Mouse (Mus musculus): ENCODE results near the gene Atp6v0e2. TPM values are rescaled to one million over a fixed set of nuclear protein-coding genes. Genes with fewer than 3 reads are reported as not detected.

Atp6v0e2 gene
- polyA plus RNA-seq, 1 experiment from 2014 or later = 6.9 TPM

- WGBS = 37% methylated on average over 13 of the region's 14 CpGs
- peak overlapping the region; percentile 72 for H3K9ac ChIP-seq (replicated peaks)
- peak; percentile 82 for ATAC-seq (ENCODE audit: insufficient number of reproducible peaks, insufficient read depth, low FRiP score, low TSS enrichment, low read depth)
- H3K9me3 ChIP-seq = no peaks in the 10 kb centered on the region
- H3K4me3 ChIP-seq (replicated peaks) = peak overlapping the region; percentile 52
- H3K4me2 ChIP-seq = peak overlapping the region; percentile 74
- H3K27me3 ChIP-seq = no peaks in the 10 kb centered on the region
- H3K27ac ChIP-seq = peak overlapping the region; percentile 96
- peaks cover 9% of the 10 kb centered on the region for H3K4me1 ChIP-seq (replicated peaks)
- peaks cover 13% of the 10 kb centered on the region; the same call in 1 of the 2 replicates for H3K36me3 ChIP-seq
Observed at GRCm38 (mm10) chr6:48555104-48555890, 17.9 kb downstream of the Atp6v0e2 start.

DNA sequence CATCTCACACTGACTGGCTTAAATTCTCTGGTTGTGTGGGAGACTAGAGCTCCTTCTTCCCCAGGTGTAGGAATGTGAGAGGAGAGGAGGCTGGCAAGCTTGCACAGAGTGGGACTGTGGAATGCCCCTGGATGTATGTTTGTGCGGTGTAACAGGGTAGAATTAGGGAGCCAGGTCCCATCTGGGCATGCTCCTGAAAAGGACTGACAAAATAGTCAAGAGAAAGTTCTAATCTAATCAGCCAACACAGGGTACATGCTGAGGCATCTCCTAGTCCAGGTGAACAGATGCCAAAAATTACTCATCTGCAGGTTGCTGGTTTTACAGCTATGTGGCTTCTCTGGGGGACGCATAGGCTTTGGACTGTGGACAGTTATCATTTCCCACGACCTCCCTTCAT is 18.5 kb downstream of the Atp6v0e2 start:
- no peak overlapping the region for H3K9ac ChIP-seq (replicated peaks)
- peaks cover 9% of the 10 kb centered on the region for H3K4me1 ChIP-seq (replicated peaks)
- no peaks in the 10 kb centered on the region for H3K9me3 ChIP-seq
- ATAC-seq (ENCODE audit: insufficient number of reproducible peaks, insufficient read depth, low FRiP score, low TSS enrichment, low read depth) = no peak
- H3K27ac ChIP-seq = peak overlapping the region; percentile 96; the same call in 1 of the 2 replicates
- peak overlapping the region; percentile 52; the same call in 1 of the 2 replicates for H3K4me3 ChIP-seq (replicated peaks)
- H3K27me3 ChIP-seq = no peaks in the 10 kb centered on the region
- WGBS = 96% methylated on average over 3 of the region's 3 CpGs
- peaks cover 17% of the 10 kb centered on the region; the same call in 1 of the 2 replicates for H3K36me3 ChIP-seq
- peak overlapping the region; percentile 74; the same call in 1 of the 2 replicates for H3K4me2 ChIP-seq

- Histone ChIP-seq H3K9ac (replicated peaks) (no peak overlapping the region), H3K4me3 (replicated peaks) (no peak overlapping the region), H3K36me3 (peaks cover 23% of the 10 kb centered on the region; the same call in 1 of the 2 replicates), H3K9me3 (no peaks in the 10 kb centered on the region), H3K4me2 (no peak overlapping the region), H3K27ac (peak overlapping the region; percentile 67; the same call in 1 of the 2 replicates), H3K27me3 (no peaks in the 10 kb centered on the region), H3K4me1 (replicated peaks) (peaks cover 14% of the 10 kb centered on the region)
- 82% methylated on average over 4 of the region's 4 CpGs for WGBS
- ATAC-seq (ENCODE audit: insufficient number of reproducible peaks, insufficient read depth, low FRiP score, low TSS enrichment, low read depth) = no peak; the same call in 1 of the 2 replicates
Observed at GRCm38 (mm10) chr6:48565693-48566310, 28.4 kb downstream of the Atp6v0e2 start.

GRCm38 (mm10) chr6:48566312-48566711 is 28.9 kb downstream of the Atp6v0e2 start:
- Histone ChIP-seq H3K4me1 (replicated peaks) (peaks cover 14% of the 10 kb centered on the region), H3K27me3 (no peaks in the 10 kb centered on the region), H3K4me2 (no peak overlapping the region), H3K36me3 (peaks cover 23% of the 10 kb centered on the region; the same call in 1 of the 2 replicates), H3K9ac (replicated peaks) (no peak overlapping the region), H3K27ac (peak overlapping the region; percentile 67), H3K9me3 (no peaks in the 10 kb centered on the region), H3K4me3 (replicated peaks) (no peak overlapping the region)
- ATAC-seq (ENCODE audit: insufficient number of reproducible peaks, insufficient read depth, low FRiP score, low TSS enrichment, low read depth) = peak; percentile 71; the same call in 1 of the 2 replicates
- WGBS = 62% methylated on average over 5 of the region's 5 CpGs

- Histone ChIP-seq H3K4me1 (replicated peaks) (peaks cover 27% of the 10 kb centered on the region), H3K9ac (replicated peaks) (no peak overlapping the region), H3K4me3 (replicated peaks) (no peak overlapping the region), H3K27ac (0 out of 2 replicates have a peak overlapping the region, but pooled peaks have one; percentile 23), H3K4me2 (no peak overlapping the region), H3K36me3 (peaks cover 23% of the 10 kb centered on the region; the same call in 1 of the 2 replicates), H3K27me3 (no peaks in the 10 kb centered on the region), H3K9me3 (no peaks in the 10 kb centered on the region)
- ATAC-seq (ENCODE audit: insufficient number of reproducible peaks, insufficient read depth, low FRiP score, low TSS enrichment, low read depth) = no peak
- 88% methylated on average over 21 of the region's 21 CpGs for WGBS
Observed at GRCm38 (mm10) chr6:48568036-48568984, 30.9 kb downstream of the Atp6v0e2 start.

DNA sequence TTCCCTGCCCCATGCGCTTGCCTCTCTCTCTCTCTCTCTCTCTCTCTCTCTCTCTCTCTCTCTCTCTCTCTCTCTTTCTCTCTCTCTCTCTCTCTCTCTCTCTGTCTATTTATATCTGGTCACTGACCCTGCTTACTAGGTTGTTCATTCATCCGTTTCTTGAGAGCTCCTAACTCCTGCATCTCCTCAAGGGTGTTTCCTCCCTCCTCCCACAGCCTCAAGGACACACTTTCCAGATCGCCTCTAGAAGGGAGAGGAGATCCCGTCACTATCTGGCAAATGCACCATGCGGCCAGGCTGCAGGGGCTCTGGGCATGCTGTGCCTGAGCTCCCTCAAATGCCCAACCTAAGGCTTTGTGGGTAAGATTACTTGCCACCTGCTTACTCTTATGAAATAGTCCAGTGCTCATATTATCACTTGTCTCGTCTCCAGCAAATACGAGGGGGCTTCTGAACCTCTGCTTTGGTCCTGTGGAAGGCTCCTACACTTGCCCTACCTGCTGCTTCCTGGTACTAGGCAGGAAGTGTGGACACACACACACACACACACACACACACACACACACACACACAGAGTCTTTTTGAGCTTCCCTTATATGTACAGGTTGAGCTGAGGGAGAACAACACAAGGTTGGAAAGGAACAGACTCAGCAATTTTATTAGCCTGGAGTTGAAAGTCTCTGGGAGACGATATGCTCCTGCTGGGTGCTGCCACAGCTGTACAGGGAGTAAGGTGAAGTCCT is 31.8 kb downstream of the Atp6v0e2 start:
- no peak for ATAC-seq (ENCODE audit: insufficient number of reproducible peaks, insufficient read depth, low FRiP score, low TSS enrichment, low read depth)
- Histone ChIP-seq H3K4me1 (replicated peaks) (peaks cover 29% of the 10 kb centered on the region), H3K27me3 (no peaks in the 10 kb centered on the region), H3K27ac (no peak overlapping the region), H3K36me3 (peaks cover 22% of the 10 kb centered on the region; the same call in 1 of the 2 replicates), H3K9me3 (no peaks in the 10 kb centered on the region), H3K9ac (replicated peaks) (no peak overlapping the region), H3K4me3 (replicated peaks) (no peak overlapping the region), H3K4me2 (no peak overlapping the region)
- 83% methylated on average over 8 of the region's 8 CpGs for WGBS

DNA sequence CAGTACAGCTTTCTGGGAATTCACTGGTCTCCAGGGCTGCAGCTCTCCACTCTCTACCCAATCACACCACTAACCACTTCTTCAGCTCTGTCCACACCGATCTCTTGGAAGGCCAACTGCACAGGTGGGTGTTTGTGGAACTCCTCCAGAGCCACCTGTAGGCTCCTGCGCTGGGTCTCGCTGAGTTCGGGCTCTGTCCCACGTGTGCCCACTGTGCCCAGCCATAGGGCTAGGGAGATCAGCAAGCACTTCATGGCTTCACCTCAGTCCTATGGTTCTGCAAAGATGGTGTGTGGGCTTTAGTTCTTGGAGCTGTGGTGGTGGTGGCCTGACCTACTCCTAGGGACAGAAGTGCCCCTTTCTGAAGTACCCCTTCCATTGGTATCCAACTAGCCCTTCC is 34.6 kb downstream of the Atp6v0e2 start:
- no peak overlapping the region for H3K4me2 ChIP-seq

DNA sequence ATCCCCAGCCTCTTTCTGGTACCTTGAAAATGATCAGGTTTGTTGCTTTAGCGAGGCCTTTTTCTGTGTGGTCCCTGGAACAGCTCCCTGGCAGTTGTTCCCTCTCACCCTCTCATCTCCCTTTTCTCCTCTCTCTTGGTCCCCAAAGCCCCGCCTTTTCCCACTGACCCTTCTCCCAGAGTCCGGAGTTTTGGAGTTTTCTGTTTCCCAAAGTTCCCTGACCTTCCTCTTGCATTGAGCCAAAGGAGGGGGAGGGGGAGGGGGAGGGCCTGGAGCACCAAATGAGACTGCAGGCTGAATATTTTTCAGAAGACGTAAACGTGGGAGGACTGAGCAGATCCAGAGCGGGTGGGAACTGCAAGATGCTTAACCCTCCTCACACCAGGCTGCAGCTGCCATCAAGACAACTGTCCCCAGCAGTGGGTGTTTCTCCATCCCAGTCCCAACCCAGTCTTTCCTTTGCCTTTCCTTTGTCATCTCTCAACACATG is 35.2 kb downstream of the Atp6v0e2 start, which contains the start of gene Rarres2:
TSS of gene Rarres2 (minus strand) at position 218 of the 490 bp plus-strand sequence.
- H3K4me2 ChIP-seq = no peak within 1 kb of the TSS
- no peak within 1 kb of the TSS for H3K9ac ChIP-seq (replicated peaks)
- H3K4me3 ChIP-seq (replicated peaks) = no peak within 1 kb of the TSS
- ATAC-seq (ENCODE audit: insufficient number of reproducible peaks, insufficient read depth, low FRiP score, low TSS enrichment, low read depth) = no peak
- H3K4me1 ChIP-seq (replicated peaks) = peaks cover 15% of the 10 kb centered on the region
- WGBS = 14% methylated on average over 6 of the region's 6 CpGs
- H3K27ac ChIP-seq = peak within 1 kb of the TSS; percentile 59; the same call in 1 of the 2 replicates
- H3K27me3 ChIP-seq = no peaks in the 10 kb centered on the region
- peaks cover 13% of the 10 kb centered on the region; the same call in 1 of the 2 replicates for H3K36me3 ChIP-seq
- H3K9me3 ChIP-seq = no peaks in the 10 kb centered on the region

More for the DNA sequence above, 34.6 kb downstream of the Atp6v0e2 start:
- peak overlapping the region; percentile 59; the same call in 1 of the 2 replicates for H3K27ac ChIP-seq
- H3K4me1 ChIP-seq (replicated peaks) = peaks cover 15% of the 10 kb centered on the region
- peaks cover 13% of the 10 kb centered on the region; the same call in 1 of the 2 replicates for H3K36me3 ChIP-seq
- H3K4me3 ChIP-seq (replicated peaks) = no peak overlapping the region
- H3K9me3 ChIP-seq = no peaks in the 10 kb centered on the region
- ATAC-seq (ENCODE audit: insufficient number of reproducible peaks, insufficient read depth, low FRiP score, low TSS enrichment, low read depth) = no peak
- H3K27me3 ChIP-seq = no peaks in the 10 kb centered on the region
- 94% methylated on average over 5 of the region's 5 CpGs for WGBS
- no peak overlapping the region for H3K9ac ChIP-seq (replicated peaks)

DNA sequence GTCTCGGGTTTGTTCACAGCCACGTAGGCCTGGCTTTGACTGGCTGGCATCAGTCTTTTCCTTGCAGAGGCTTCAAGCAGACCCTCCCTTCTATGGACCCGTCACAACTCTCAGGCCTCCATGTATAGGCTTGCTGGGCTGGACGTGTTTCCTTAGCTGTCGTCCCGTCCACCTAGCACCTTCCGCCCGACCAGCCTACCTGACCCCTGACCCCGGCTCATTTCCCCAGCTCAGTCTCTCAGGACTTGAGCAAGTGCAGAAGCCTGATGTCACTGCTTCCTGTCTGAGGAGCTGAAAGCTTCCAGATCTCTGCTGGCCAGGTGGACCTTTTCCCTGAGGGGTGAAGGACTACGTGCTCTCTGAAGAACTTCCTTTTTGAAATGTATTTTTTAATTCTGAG is 35.9 kb downstream of the Atp6v0e2 start:
- 16% methylated on average over 10 of the region's 10 CpGs for WGBS
- Histone ChIP-seq H3K4me1 (replicated peaks) (peaks cover 15% of the 10 kb centered on the region), H3K9me3 (no peaks in the 10 kb centered on the region), H3K4me3 (replicated peaks) (no peak overlapping the region), H3K9ac (replicated peaks) (no peak overlapping the region), H3K27ac (peak overlapping the region; percentile 59; the same call in 1 of the 2 replicates), H3K36me3 (peaks cover 12% of the 10 kb centered on the region; the same call in 1 of the 2 replicates), H3K4me2 (no peak overlapping the region), H3K27me3 (no peaks in the 10 kb centered on the region)
- no peak for ATAC-seq (ENCODE audit: insufficient number of reproducible peaks, insufficient read depth, low FRiP score, low TSS enrichment, low read depth)

DNA sequence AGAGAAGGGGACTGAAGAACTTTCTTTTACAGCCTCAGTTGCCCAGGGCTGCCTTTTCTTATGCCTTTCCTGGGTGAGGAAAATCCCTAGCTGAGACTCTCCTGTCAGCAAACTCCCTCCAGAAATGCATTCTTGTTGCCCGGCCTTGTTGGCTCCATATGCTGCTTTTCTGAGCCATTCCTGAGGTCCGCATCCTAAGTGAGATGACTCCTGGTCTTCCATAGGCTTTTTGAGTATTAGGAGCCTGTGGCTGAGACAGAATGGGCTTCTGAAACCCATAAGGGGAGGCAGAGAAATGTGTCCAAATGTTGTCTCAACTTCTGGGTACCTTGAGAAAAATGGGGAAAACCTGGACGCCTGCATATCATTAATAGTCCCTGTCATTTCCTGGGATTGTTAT is 36.6 kb downstream of the Atp6v0e2 start:
- H3K27ac ChIP-seq = no peak overlapping the region
- no peak overlapping the region for H3K4me2 ChIP-seq
- no peaks in the 10 kb centered on the region for H3K9me3 ChIP-seq
- H3K4me1 ChIP-seq (replicated peaks) = peaks cover 15% of the 10 kb centered on the region
- 59% methylated on average over 3 of the region's 3 CpGs for WGBS
- no peak overlapping the region for H3K4me3 ChIP-seq (replicated peaks)
- H3K9ac ChIP-seq (replicated peaks) = no peak overlapping the region
- no peaks in the 10 kb centered on the region for H3K27me3 ChIP-seq
- no peak for ATAC-seq (ENCODE audit: insufficient number of reproducible peaks, insufficient read depth, low FRiP score, low TSS enrichment, low read depth)
- H3K36me3 ChIP-seq = peaks cover 10% of the 10 kb centered on the region; the same call in 1 of the 2 replicates

Data from limb, embryonic 12.5 days (tissue).